Mouse (Mus musculus) CD8-positive naive resting alpha-beta T cell, adult 2 months (primary cell): Measurements from ENCODE around the gene Slc30a7.
A peak's percentile ranks its signal among the peaks of the same experiment; 100 is the strongest.

Source experiments
- DNase-seq, 2 experiments: peaks; one replicate each; pipeline ENCODE4 v3.0.0; 2022; ENCODE audit warnings: low read depth in 2 of 2, low spot score in 2 of 2

The Slc30a7 gene

DNA sequence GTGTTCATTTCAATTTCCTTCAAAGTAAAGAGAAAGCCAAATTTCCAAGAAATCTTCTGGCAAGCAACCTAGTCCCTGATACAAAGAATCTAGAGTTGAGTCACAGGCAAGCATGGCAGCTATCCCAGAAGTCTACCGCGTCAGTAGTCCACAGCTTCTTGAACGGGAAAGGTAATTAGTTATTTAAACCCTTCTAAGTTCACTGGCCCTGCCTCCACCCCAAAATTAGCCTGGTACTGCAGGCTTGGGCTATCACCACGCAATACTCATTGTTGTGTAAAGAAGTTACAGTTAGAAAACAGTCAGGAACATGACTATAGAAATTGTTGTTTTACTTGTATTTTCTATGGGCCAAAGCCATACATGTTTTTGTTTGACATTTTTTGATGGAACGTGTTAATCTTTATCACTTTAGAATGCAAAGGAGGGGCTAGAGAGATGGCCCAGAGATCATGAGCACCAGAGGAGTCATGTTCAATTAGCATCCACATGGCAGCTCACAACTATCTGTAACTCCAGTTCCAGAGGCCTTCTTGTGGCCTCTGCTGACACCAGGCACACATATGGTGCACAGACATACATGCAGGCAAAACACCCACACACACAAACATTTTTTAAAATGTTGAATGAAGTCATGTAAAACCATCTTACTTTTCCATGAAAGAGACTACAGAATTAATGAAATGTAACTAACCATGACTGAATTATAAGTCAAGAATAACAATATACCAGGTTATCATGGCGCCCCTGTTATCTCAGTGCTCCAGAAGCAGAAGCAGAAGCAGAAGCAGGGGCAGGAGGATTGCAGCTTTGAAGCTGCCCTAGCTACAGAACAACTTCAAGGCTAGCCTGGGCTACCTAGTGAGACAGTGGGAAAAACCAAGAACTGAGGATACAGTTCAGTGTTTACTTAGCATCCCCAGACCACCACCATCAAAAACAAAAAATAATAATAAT is 57.0 kb downstream of the Slc30a7 start:
- DNase-seq: no peak

- no peak for DNase-seq
These were observed 57.8 kb downstream of the Slc30a7 start for GRCm38 (mm10) chr3:115949220-115949920.

DNA sequence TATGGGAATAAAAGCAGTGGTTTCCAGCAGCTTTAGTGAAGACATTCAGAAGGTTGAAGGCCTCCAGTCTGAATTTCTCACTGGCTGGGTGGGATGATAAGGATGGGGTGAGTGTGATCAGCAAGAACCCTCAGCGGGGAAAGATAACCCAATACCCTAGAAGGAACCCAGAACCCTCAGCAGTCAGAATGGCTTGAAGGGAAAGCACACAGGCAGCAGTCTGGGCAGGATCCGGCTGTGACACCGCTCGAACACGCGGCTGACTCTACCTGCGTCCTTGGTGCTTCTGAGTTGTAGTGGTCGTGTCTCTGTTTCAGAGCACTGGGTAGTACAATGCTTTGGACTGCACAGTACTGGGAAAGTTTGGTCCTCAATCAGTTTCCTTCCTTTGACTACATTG is 60.9 kb downstream of the Slc30a7 start:
- DNase-seq: no peak

DNA sequence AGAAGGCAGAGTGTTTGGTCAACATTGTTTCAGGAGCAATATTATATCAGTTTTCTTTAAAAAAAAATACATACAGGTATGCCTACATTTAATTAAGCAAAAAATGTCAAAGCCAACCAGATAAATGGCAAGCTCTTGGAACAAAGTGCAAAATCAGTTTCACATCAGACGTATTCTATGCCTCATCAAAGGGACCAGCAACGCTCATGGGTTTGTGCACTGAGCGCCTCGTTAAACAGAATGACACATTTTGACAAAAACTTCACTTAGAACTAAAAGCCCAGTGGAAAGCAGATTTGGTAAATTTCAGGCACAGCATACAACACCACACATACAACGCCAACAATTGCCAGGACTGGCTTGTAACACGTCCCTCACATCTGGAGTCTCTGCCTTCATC is 62.8 kb downstream of the Slc30a7 start:
- no peak for DNase-seq

DNA sequence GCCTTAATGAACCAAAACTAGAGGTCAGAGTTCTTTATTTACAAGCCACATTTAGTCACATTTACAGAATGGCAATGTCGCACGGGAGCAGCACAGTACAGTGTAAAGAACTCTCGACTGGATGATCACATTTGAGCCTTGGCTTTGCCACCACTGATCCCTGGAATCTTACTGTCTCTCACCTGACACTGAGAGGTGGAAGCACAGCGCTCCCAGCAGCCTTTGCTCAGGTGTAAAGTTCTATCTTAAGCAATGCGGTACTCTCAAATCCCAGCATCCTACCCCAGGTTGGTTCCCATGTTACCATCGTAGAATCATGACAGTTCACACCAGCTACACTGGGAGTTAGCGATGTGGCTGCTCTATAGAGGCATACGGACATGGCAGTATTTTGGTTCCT is 65.7 kb downstream of the Slc30a7 start:
- DNase-seq: no peak

DNA sequence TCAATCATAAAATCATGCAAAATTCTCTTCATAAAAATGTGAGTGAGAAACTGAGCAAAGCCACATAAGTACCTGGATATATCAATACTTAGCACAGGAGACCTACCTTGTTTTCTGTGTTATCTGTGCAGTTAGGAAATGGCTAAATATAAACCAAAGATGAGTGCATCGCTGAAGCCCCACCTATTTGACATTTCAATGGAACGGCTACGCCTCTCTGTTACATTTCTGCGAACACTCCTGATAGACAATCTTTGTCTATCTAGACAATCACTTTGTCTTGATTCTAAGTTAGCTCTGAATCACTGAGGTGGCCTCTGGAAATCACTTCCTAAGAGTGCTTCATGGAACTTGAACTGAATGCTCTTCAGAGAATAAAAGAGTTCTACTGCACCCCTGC is 66.7 kb downstream of the Slc30a7 start:
- DNase-seq: no peak

- DNase-seq: no peak
These were observed 69.4 kb downstream of the Slc30a7 start for GRCm38 (mm10) chr3:115937807-115938206.

- DNase-seq: peak; percentile 76 to 82
These were observed 70.2 kb downstream of the Slc30a7 start for GRCm38 (mm10) chr3:115936734-115937599.

DNA sequence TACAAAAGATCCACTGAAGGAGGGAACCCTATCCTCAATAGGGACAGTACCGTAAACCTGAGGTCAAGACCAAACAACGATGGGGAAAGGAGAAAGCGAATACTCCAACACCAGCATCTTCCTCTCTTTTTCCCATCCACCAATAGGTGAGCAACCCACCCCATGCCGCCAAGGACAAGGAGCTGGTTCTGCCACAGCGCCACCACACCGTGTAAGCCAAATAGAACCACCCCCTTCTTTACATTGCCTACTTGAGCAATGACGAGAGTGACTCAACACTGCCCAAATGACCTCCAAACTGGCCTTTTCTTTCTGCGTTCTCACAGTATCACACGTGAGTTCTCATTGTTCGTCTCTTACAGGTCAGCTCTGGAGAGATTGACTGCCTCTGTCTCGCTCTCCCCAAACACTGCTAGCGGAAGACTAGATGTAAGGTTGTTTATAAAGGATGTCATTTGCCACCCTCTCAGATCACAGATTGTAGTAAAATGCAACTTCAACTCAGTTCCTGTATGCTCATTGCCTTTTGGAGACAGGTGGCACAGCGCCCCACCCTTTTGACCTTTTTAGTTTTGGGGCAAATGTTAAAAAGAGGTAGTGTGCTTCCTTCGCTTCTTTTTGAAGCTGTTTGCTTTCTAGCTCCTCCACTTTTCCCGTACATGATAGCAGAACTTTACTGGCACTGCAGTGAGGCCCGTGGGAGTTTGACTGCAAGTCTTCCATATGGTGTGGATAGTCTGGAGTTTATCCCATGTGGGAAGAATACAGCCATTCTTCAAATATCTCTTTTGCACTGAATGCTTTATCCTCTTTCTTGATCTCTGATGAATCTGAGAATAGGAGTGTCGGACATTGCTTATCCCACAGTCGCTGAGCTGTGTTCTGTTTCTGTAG is 73.7 kb downstream of the Slc30a7 start:
- DNase-seq: peak; percentile 70

DNA sequence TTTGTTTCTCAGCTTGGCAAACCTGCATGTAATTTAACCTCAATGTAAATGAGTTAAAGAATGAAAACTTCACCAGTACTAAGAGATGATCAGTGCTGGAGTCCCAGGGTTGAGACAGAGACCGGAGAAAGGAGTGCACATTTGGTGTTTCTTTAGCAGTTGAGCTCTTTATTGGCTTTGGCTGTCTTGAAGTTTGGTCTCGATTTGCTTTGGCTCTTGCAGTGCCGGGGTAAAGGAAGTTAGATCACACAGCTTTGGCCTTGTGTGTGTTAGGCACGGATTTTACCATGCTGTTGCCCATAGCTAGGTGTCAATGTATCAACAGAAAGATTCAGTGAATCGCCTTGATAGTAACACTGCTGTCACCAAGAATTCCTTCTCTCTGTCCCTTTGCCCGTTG is 75.5 kb downstream of the Slc30a7 start:
- no peak for DNase-seq

DNA sequence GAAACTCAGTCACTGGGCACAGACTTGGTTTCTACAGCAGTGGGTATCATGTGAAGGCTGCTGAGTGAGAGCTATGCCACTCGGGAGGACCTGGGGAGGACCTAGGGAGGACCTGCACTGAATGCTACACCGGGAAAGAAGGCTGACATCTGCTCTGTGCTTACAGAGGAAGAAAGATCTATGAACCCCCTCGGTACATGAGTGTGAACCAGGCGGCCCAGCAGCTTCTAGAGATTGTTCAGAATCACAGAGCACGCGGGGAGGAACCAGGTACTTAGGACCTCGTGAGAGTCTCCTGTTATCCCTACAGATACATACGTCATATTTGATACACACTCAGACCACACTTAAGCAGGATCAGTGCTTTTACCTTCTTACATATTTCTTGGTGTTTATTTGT is 80.7 kb downstream of the Slc30a7 start:
- DNase-seq: no peak

DNA sequence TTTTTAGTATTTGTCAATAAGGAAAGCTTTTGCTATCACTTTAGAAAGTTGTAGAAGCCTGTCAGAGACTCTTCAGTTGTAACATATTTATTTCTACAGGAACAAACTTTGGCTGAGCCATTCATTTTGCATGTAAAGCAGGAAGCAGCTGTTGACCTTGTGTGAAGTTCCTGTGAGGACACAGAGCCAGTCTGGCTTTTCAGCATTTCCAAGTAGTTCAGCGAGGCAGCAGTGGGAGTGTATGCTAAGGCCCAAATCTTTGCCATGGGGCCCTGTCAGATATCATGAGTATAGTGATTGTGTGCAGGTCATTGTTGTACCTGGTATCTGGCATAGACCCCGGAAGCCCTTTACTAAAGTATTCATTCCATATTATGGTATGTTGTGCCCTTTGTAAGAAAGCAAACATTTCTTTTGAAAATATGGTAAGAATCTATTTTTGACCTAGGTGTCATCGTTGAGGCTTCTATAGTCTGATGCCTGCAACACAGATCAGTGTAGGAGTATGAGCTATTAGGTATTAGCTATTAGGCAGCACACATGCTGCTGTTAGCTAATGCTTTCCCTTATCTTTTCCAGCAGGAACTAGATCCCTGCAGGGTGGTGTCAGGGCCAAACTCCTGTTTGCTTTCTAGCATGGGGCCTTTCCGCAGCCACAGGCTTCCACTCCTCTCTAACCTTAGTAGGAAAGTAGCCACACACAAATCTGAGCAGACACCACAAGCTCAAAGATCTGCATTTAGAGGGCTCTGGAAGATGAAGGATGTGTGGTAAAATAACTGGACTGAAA is 82.6 kb downstream of the Slc30a7 start:
- DNase-seq: no peak

DNA sequence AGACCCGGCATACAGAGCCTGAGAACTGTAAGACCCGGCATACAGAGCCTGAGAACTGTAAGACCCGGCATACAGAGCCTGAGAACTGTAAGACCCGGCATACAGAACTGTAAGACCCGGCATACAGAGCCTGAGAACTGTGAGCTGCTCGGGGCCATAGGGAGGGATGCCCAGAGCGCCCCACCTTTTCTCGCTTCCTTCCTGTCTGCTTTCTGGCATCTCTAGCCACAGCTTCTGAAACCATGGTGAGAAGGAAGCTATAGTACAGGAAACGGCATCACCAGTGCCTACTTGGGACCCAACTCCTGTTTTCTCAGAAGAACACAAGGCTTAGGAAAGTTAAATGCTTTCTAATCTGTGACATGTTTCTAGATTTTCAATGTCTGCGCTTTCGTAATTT is 99.8 kb downstream of the Slc30a7 start:
- peak; percentile 51 to 59 for DNase-seq

DNA sequence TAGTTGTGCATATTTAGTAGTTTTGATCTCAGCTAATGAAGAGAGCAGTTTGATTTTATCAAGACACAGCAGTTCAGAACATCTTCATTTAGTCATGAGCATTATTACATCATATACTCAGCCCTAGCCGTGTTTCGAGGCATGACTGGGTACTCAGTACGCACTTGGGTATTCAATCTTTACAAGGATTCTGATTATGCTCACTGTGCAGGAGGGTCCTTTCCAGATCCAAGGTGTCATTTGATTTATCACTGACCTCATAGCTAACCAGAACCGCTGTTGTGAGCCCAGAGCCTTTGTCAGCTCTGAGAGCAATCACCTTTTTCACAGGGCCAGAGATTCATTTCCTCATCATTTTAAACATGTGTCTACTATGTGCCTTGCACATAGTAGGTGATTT is 101.6 kb downstream of the Slc30a7 start:
- DNase-seq: no peak

- no peak for DNase-seq
These were observed 102.1 kb downstream of the Slc30a7 start for GRCm38 (mm10) chr3:115905067-115905466.

- no peak for DNase-seq
These were observed 104.8 kb downstream of the Slc30a7 start for GRCm38 (mm10) chr3:115902301-115902956.

GRCm38 (mm10) chr3:115898354-115898948 is 108.8 kb downstream of the Slc30a7 start:
- DNase-seq: no peak

GRCm38 (mm10) chr3:115893166-115893565 is 114.0 kb downstream of the Slc30a7 start:
- no peak for DNase-seq

GRCm38 (mm10) chr3:115892341-115892740 is 114.9 kb downstream of the Slc30a7 start:
- DNase-seq: no peak
